Mouse (Mus musculus): ENCODE results near the gene Olfr693. TPM values are rescaled to one million over a fixed set of nuclear protein-coding genes. Genes with fewer than 3 reads are reported as not detected.
"Not testable (repeated sequence)": the region's sequence is repeated elsewhere in the genome, so short reads cannot be mapped to it uniquely, and the experiment has no call there.

Olfr693 gene
- not detected in 2 replicates for polyA plus RNA-seq (2012; rRNA removed)

DNA sequence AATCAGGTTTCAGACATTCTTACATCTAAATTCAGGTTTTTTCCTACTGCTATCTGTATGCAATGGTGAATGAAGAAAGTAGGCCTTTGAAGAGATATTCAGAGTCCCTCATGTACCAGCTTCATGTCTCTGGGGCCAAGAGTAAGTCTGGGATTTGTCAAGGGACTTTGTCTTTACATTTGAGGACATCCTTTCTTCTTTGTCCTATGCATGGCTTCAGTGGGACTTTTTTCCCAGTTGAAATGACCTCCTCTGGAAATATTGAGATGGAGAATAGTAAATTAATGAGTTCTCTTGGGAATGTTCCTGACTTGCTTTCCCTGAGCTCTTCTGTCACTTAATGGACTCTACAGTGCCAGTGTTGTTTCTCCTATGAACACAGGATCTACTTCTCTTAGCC is at the start of gene Olfr693:
Olfr693 (minus strand) TSS at position 101 of the 400 bp plus-strand sequence.
- TF ChIP-seq CTCF (IDR thresholded peaks at IDR 0.05; ENCODE audit: extremely low read depth, insufficient read length, insufficient replicate concordance, low read depth, low read length) (no peak), POLR2A (IDR thresholded peaks at IDR 0.05; ENCODE audit: low read depth, low read length) (no peak)
- Histone ChIP-seq H3K27me3 (ENCODE audit: control insufficient read depth, insufficient read depth, low read length) (no peaks in the 10 kb centered on the region), H3K4me1 (ENCODE audit: control insufficient read depth, insufficient read depth, insufficient read length, low read length) (no peaks in the 10 kb centered on the region), H3K36me3 (ENCODE audit: control insufficient read depth, insufficient read depth, low read length) (no peaks in the 10 kb centered on the region), H3K4me3 (ENCODE audit: low read depth, low read length) (no peak within 1 kb of the TSS), H3K27ac (ENCODE audit: insufficient read depth, low read depth, low read length) (no peak within 1 kb of the TSS)

- H3K27me3 ChIP-seq (ENCODE audit: control insufficient read depth, insufficient read depth, low read length); H3K4me3 ChIP-seq (ENCODE audit: low read depth, low read length); H3K36me3 ChIP-seq (ENCODE audit: control insufficient read depth, insufficient read depth, low read length); H3K4me1 ChIP-seq (ENCODE audit: control insufficient read depth, insufficient read depth, insufficient read length, low read length); H3K27ac ChIP-seq (ENCODE audit: insufficient read depth, low read depth, low read length): not testable (repeated sequence)
- 67% methylated on average over 2 of the region's 2 CpGs for WGBS
Observed at GRCm38 (mm10) chr7:106725654-106726053, 45.3 kb upstream of the Olfr693 start.

- Histone ChIP-seq H3K4me1 (ENCODE audit: control insufficient read depth, insufficient read depth, insufficient read length, low read length) (no peaks in the 10 kb centered on the region), H3K27me3 (ENCODE audit: control insufficient read depth, insufficient read depth, low read length) (no peaks in the 10 kb centered on the region), H3K27ac (ENCODE audit: insufficient read depth, low read depth, low read length) (no peak within 1 kb of the TSS), H3K4me3 (ENCODE audit: low read depth, low read length) (no peak within 1 kb of the TSS), H3K36me3 (ENCODE audit: control insufficient read depth, insufficient read depth, low read length) (no peaks in the 10 kb centered on the region)
- TF ChIP-seq CTCF (IDR thresholded peaks at IDR 0.05; ENCODE audit: extremely low read depth, insufficient read length, insufficient replicate concordance, low read depth, low read length) (no peak), POLR2A (IDR thresholded peaks at IDR 0.05; ENCODE audit: low read depth, low read length) (no peak)
Observed at GRCm38 (mm10) chr7:106716296-106716695, 35.9 kb upstream of the Olfr693 start, which contains the start of gene Olfr695. Gene Olfr695, minus strand, starts transcription at chr7:106716396.

DNA sequence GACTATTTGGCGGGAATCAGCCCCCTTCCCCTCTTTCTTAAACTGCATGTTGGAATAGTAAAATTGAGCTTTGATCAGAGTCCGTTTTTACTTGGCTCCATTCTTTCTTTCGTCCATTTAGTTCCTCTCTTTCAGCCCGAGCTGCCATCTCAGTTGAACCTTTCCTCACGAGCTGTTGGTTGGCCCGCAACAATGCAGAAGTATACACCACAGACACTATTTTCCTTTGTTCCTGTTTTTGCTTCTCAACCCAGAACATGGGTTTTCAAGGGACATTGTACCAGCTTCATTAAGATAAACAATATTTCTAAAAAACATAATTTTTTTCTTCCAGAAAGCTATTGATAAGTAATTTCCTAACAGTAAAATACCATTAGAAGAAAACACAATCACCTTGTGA is 31.1 kb upstream of the Olfr693 start:
- TF ChIP-seq CTCF (IDR thresholded peaks at IDR 0.05; ENCODE audit: extremely low read depth, insufficient read length, insufficient replicate concordance, low read depth, low read length): no peak
- no peak for TF ChIP-seq POLR2A (IDR thresholded peaks at IDR 0.05; ENCODE audit: low read depth, low read length)
- no peak overlapping the region for H3K27ac ChIP-seq (ENCODE audit: insufficient read depth, low read depth, low read length)
- H3K27me3 ChIP-seq (ENCODE audit: control insufficient read depth, insufficient read depth, low read length): no peaks in the 10 kb centered on the region
- no peaks in the 10 kb centered on the region for H3K36me3 ChIP-seq (ENCODE audit: control insufficient read depth, insufficient read depth, low read length)
- H3K4me3 ChIP-seq (ENCODE audit: low read depth, low read length): no peak overlapping the region
- WGBS: 87% methylated on average over 6 of the region's 6 CpGs
- H3K4me1 ChIP-seq (ENCODE audit: control insufficient read depth, insufficient read depth, insufficient read length, low read length): no peaks in the 10 kb centered on the region

GRCm38 (mm10) chr7:106707705-106708104 is 27.3 kb upstream of the Olfr693 start:
- not testable (repeated sequence) for H3K27me3 ChIP-seq (ENCODE audit: control insufficient read depth, insufficient read depth, low read length); H3K4me1 ChIP-seq (ENCODE audit: control insufficient read depth, insufficient read depth, insufficient read length, low read length); H3K4me3 ChIP-seq (ENCODE audit: low read depth, low read length); H3K36me3 ChIP-seq (ENCODE audit: control insufficient read depth, insufficient read depth, low read length); H3K27ac ChIP-seq (ENCODE audit: insufficient read depth, low read depth, low read length)
- 88% methylated on average over 10 of the region's 10 CpGs for WGBS

DNA sequence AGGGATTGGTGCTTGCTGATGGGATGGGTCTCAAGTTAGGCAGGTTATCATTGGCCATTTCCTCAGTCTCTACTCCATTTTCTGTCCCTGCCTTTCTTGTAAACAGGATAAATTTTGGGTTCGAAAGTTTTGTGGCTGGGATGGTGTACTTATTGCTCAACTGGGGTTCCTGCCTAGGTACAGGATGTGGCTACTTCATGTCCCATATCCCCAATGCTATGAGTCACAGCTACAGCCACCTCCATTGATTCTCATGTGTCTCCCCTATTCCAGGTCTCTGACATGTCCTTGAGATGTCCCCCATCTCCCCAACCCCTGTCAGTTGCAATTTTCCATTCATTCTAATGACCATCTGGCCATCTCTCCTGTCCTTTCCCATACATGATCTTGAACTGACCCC is 16.5 kb upstream of the Olfr693 start:
- TF ChIP-seq POLR2A (IDR thresholded peaks at IDR 0.05; ENCODE audit: low read depth, low read length): no peak
- no peak for TF ChIP-seq CTCF (IDR thresholded peaks at IDR 0.05; ENCODE audit: extremely low read depth, insufficient read length, insufficient replicate concordance, low read depth, low read length)
- WGBS: 80% methylated on average over 1 of the region's 1 CpGs
- Histone ChIP-seq H3K4me3 (ENCODE audit: low read depth, low read length) (no peak overlapping the region), H3K27ac (ENCODE audit: insufficient read depth, low read depth, low read length) (no peak overlapping the region), H3K36me3 (ENCODE audit: control insufficient read depth, insufficient read depth, low read length) (no peaks in the 10 kb centered on the region), H3K27me3 (ENCODE audit: control insufficient read depth, insufficient read depth, low read length) (no peaks in the 10 kb centered on the region), H3K4me1 (ENCODE audit: control insufficient read depth, insufficient read depth, insufficient read length, low read length) (no peaks in the 10 kb centered on the region)

GRCm38 (mm10) chr7:106692976-106693375 is 12.6 kb upstream of the Olfr693 start:
- no peak for TF ChIP-seq POLR2A (IDR thresholded peaks at IDR 0.05; ENCODE audit: low read depth, low read length)
- Histone ChIP-seq H3K4me1 (ENCODE audit: control insufficient read depth, insufficient read depth, insufficient read length, low read length) (no peaks in the 10 kb centered on the region), H3K36me3 (ENCODE audit: control insufficient read depth, insufficient read depth, low read length) (no peaks in the 10 kb centered on the region), H3K27me3 (ENCODE audit: control insufficient read depth, insufficient read depth, low read length) (no peaks in the 10 kb centered on the region), H3K27ac (ENCODE audit: insufficient read depth, low read depth, low read length) (no peak overlapping the region), H3K4me3 (ENCODE audit: low read depth, low read length) (no peak overlapping the region)
- 80% methylated on average over 3 of the region's 3 CpGs for WGBS

DNA sequence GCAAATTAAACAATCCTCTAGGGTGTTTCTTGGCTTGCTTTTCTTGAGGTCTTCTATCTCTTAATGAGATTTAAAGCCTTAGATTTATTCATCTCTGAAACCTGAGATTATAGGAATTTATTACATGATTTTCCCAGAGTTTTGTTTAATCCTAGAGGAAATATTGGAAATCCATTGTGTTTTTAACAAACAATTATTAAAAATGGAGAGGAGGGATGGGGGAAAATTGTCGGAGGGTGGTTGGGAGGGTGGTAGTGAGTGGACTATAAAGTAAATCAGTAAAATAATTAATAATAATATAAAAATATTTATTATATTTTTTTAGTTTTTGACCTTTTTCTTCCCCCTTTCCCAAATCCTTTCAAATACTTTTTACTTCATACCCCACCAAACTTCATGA is 11.3 kb upstream of the Olfr693 start, which contains the start of gene Olfr694:
Olfr694 (minus strand) TSS at position 101 of the 400 bp plus-strand sequence.
- H3K4me1 ChIP-seq (ENCODE audit: control insufficient read depth, insufficient read depth, insufficient read length, low read length): no peaks in the 10 kb centered on the region
- no peak within 1 kb of the TSS for H3K27ac ChIP-seq (ENCODE audit: insufficient read depth, low read depth, low read length)
- TF ChIP-seq CTCF (IDR thresholded peaks at IDR 0.05; ENCODE audit: extremely low read depth, insufficient read length, insufficient replicate concordance, low read depth, low read length): no peak
- no peak for TF ChIP-seq POLR2A (IDR thresholded peaks at IDR 0.05; ENCODE audit: low read depth, low read length)
- no peaks in the 10 kb centered on the region for H3K36me3 ChIP-seq (ENCODE audit: control insufficient read depth, insufficient read depth, low read length)
- no peaks in the 10 kb centered on the region for H3K27me3 ChIP-seq (ENCODE audit: control insufficient read depth, insufficient read depth, low read length)
- 91% methylated on average over 1 of the region's 1 CpGs for WGBS
- H3K4me3 ChIP-seq (ENCODE audit: low read depth, low read length): no peak within 1 kb of the TSS

Measured in small intestine, adult 2 months (tissue).